Mouse (Mus musculus): ENCODE results near the gene Fxyd6. TPM values are rescaled to one million over a fixed set of nuclear protein-coding genes. Genes with fewer than 3 reads are reported as not detected.

Gene Fxyd6
- polyA plus RNA-seq, 1 experiment from 2014 or later, result 2.7 TPM

Other genes starting within 250 kb of the Fxyd6 start
- gene Scn4b, start 231.8 kb upstream of the Fxyd6 start, polyA plus RNA-seq (2015; fragmentation: Nextera tagmentation; extraction: Ambion mirVana), result 0.09 TPM in 2 replicates
- 0.08 and 0.09 TPM in 2 replicates for gene BC049352, start 188.2 kb upstream of the Fxyd6 start, polyA plus RNA-seq (2015; fragmentation: Nextera tagmentation; extraction: Ambion mirVana)
- gene Tmprss4, start 166.1 kb upstream of the Fxyd6 start, polyA plus RNA-seq (2015; fragmentation: Nextera tagmentation; extraction: Ambion mirVana), result 0.06 and 0.10 TPM in 2 replicates
- gene Il10ra, start 101.0 kb upstream of the Fxyd6 start, polyA plus RNA-seq (2015; fragmentation: Nextera tagmentation; extraction: Ambion mirVana), result 1.6 and 1.7 TPM in 2 replicates
- not detected in 2 replicates for gene Tmprss13, start 51.1 kb upstream of the Fxyd6 start, polyA plus RNA-seq (2015; fragmentation: Nextera tagmentation; extraction: Ambion mirVana)
- gene Fxyd2, start 29.5 kb downstream of the Fxyd6 start, polyA plus RNA-seq (2015; fragmentation: Nextera tagmentation; extraction: Ambion mirVana), result 0.61 and 0.65 TPM in 2 replicates
- gene Dscaml1, start 56.4 kb downstream of the Fxyd6 start, polyA plus RNA-seq (2015; fragmentation: Nextera tagmentation; extraction: Ambion mirVana), result 0.02 TPM in 1 of 2 replicates, not detected in the other

Measured in liver, embryonic 13.5 days (tissue).